In the genomic region with DNA sequence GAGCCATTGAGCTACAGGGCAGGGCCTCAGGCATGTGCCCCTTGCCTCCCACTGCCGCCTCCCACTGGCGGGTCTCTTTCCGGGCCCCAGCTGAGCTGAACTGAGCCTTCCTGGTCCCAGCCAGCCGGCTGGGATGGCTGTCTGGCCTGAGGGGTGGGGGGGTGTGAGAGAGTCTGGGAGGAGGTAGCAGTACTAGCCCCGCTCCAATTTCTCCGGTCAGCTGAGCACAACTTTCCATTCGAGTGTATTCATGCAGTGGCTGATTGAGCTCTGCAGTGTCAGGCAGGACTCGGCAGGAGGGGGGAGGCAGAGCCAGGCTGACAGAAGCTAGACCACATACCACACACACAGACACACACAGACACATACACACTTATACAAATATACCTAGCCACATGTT, we compare ENCODE assay signal across 14 mouse cellular contexts. TPM values are rescaled to one million over a fixed set of nuclear protein-coding genes. Genes with fewer than 3 reads are reported as not detected.
DNase-seq lines count a peak whose midpoint lies in the region; ATAC-seq lines count a peak whose summit lies in the region.
"Had no signal": no experiment of that assay in that cellular context is flagged by ENCODE, and none has a peak within 500 bp of the region (broad histone marks: within the 10 kb centered on the region; RNA-seq: fewer than 3 reads in every experiment).

No protein-coding gene starts in this region.

- peaks cover 16% of the 10 kb centered on the region for H3K4me1 ChIP-seq in forebrain, embryonic 11.5 days (replicated peaks; ENCODE audit: control insufficient read depth, insufficient read depth, low read length)
- peaks cover 46% of the 10 kb centered on the region for H3K4me1 ChIP-seq in midbrain, embryonic 10.5 days
- H3K4me1 ChIP-seq: limb, embryonic 13.5 days had no signal

- peak; percentile 87 for ATAC-seq in forebrain, embryonic 11.5 days (replicated peaks; ENCODE audit: low FRiP score)
- ATAC-seq: liver, postnatal 0 days had no signal

- H3K4me2 ChIP-seq in forebrain, embryonic 11.5 days (ENCODE audit: low read depth, low read length, severe bottlenecking) = no peak overlapping the region
- H3K4me2 ChIP-seq: limb, embryonic 13.5 days had no signal

- H3K27me3 ChIP-seq in forebrain, embryonic 11.5 days (ENCODE audit: control insufficient read depth, insufficient read depth, low read length) = peaks cover 33% of the 10 kb centered on the region
- H3K27me3 ChIP-seq in midbrain, embryonic 10.5 days (ENCODE audit: low read depth, poor library complexity, severe bottlenecking) = peaks cover 98% of the 10 kb centered on the region

- no peak overlapping the region for H3K9ac ChIP-seq in forebrain, embryonic 11.5 days (ENCODE audit: low read length)
- H3K9ac ChIP-seq: limb, embryonic 13.5 days; liver, postnatal 0 days had no signal

- H3K36me3 ChIP-seq in forebrain, embryonic 11.5 days (ENCODE audit: control insufficient read depth, insufficient read depth, low read length) = no peaks in the 10 kb centered on the region
- no peaks in the 10 kb centered on the region for H3K36me3 ChIP-seq in midbrain, embryonic 10.5 days
- H3K36me3 ChIP-seq: limb, embryonic 13.5 days had no signal

- 4% methylated on average over 8 of the region's 8 CpGs for WGBS in forebrain, embryonic 11.5 days
- WGBS in midbrain, embryonic 10.5 days = 10% methylated on average over 8 of the region's 8 CpGs

- no peaks in the 10 kb centered on the region for H3K9me3 ChIP-seq in forebrain, embryonic 11.5 days (ENCODE audit: control insufficient read depth, low read length)
- H3K9me3 ChIP-seq in midbrain, embryonic 10.5 days (replicated peaks) = no peaks in the 10 kb centered on the region
- H3K9me3 ChIP-seq: limb, embryonic 13.5 days had no signal

- no peak overlapping the region for H3K4me3 ChIP-seq in forebrain, embryonic 11.5 days (ENCODE audit: low read depth, low read length)
- H3K4me3 ChIP-seq in midbrain, embryonic 10.5 days = no peak overlapping the region
- H3K4me3 ChIP-seq: limb, embryonic 13.5 days had no signal

- DNase-seq in Muller cell, postnatal 12 days (ENCODE audit: inconsistent ontology term) = peak; percentile 99
- peak; percentile 68 for DNase-seq in embryo, embryonic 10 days (ENCODE audit: low spot score)
- peak; percentile 84 for DNase-seq in forebrain, embryonic 11.5 days (ENCODE audit: low spot score)
- peak; percentile 55 for DNase-seq in midbrain, embryonic 10.5 days (ENCODE audit: low spot score)
- DNase-seq in adrenal gland, adult (ENCODE audit: inconsistent age in 2 of 2, low spot score in 1 of 2) = no peak
- no peak for DNase-seq in layer of hippocampus, adult 8-10 months (ENCODE audit: low spot score in 2 of 2)
- no peak for DNase-seq in adrenal gland, postnatal 25 days
- no peak for DNase-seq in thymus, postnatal 4 days
- DNase-seq: cerebellum, adult 2 months; liver, postnatal 0 days had no signal

- H3K27ac ChIP-seq in forebrain, embryonic 11.5 days (ENCODE audit: low read depth, low read length) = peak overlapping the region; percentile 53
- no peak overlapping the region; the same call in 1 of the 2 replicates for H3K27ac ChIP-seq in midbrain, embryonic 10.5 days (replicated peaks)
- H3K27ac ChIP-seq: limb, embryonic 13.5 days had no signal

RNA-seq across cellular contexts. Expression of a gene that starts 15.4 kb away (rescaled TPM):
- polyA plus RNA-seq in forebrain, embryonic 11.5 days (2014; fragmentation: Nextera tagmentation; extraction: Ambion mirVana) = 17.1 and 17.5 TPM in 2 replicates
- 4.0 and 7.9 TPM in 2 replicates for polyA plus RNA-seq in midbrain, embryonic 10.5 days (2016; fragmentation: Nextera tagmentation; extraction: Ambion mirVana)
- under 1 TPM in 2 of 4 experiments, not detected in 2; 0.20 to 0.25 TPM for total RNA-seq in layer of hippocampus, adult 8-10 months (2022)
- not detected in 2 replicates for total RNA-seq in adrenal gland, postnatal 25 days (2021)
- total RNA-seq: gastrocnemius, adult 18-20 months; hematopoietic stem cell, adult 5-6 weeks had no signal
- polyA plus RNA-seq: kidney, embryonic 14.5 days; limb, embryonic 13.5 days; liver, postnatal 0 days had no signal

RNA-seq across cellular contexts. Expression of a gene that starts 59.3 kb away (rescaled TPM):
- 12.5 and 12.6 TPM in 2 replicates for polyA plus RNA-seq in forebrain, embryonic 11.5 days (2014; fragmentation: Nextera tagmentation; extraction: Ambion mirVana)
- 1.6 and 3.0 TPM in 2 replicates for polyA plus RNA-seq in midbrain, embryonic 10.5 days (2016; fragmentation: Nextera tagmentation; extraction: Ambion mirVana)
- total RNA-seq in layer of hippocampus, adult 8-10 months (2022) = under 1 TPM in 2 of 4 experiments, not detected in 2; 0.29 to 0.36 TPM
- not detected in 2 replicates for total RNA-seq in adrenal gland, postnatal 25 days (2021)
- total RNA-seq: hematopoietic stem cell, adult 5-6 weeks had no signal
- polyA plus RNA-seq: liver, postnatal 0 days had no signal

Comparison
In these comparisons a context has a peak if more than half of its experiments do, and no peak if none do; other contexts are left out.
1. DNase-seq: peak in Muller cell, postnatal 12 days (single experiment), embryo, embryonic 10 days (single experiment), forebrain, embryonic 11.5 days (single experiment) and midbrain, embryonic 10.5 days (single experiment); none in adrenal gland, adult (0 of 2), layer of hippocampus, adult 8-10 months (0 of 2), adrenal gland, postnatal 25 days (single experiment) and thymus, postnatal 4 days (single experiment).